Mouse (Mus musculus): ENCODE data around the gene Sh2b2. TPM values are rescaled to one million over a fixed set of nuclear protein-coding genes. Genes with fewer than 3 reads are reported as not detected.

Gene Sh2b2
- polyA plus RNA-seq, 1 experiment: 1.3 TPM

DNA sequence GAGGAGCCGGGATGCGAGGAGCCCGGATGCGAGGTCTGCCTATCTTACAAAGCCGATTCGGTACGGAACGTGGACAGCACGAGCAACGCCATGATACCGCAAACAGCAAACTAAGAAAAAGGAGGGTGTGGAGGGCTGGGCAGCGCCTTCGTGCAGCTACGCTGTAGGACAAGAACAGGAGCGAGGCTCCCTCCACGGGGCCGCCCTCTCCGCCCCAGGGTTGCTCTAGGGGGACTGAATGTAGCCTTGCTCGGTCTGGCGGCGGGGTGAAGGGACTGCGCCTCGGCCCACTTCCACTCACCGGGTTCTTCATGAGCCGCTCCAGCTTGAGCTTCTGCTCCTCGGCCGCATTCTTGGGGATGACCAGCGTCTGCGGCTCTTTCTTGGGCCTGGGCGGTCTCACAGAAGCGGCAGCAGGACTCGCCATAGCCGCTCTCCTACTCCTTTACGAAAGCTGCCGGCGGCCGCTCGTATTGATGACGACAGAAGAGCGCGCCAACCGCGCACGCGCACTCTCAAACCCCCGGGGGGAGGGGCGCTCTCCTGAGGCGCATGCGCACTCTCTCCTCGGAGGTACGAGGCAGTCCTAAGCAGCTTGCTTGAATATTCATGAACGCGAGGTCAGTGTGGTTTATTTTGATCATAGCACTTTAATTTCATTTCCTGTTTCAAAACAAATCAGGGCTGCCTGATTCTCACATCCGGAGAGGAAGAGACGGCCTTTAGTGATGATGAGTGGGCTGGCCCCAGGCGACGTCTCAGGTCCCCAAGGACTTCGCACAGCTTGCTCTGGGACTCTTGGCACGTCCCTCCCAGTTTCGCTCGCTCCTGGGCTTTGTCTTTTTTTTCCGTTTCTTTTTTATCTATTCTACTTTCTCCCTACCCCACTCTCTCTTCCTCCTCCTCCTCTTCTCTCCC, 47.6 kb downstream of the Sh2b2 start, which contains the start of gene Prkrip1:
Gene Prkrip1 (minus strand): TSS at position 490 of the 918 bp plus-strand sequence.
- Histone ChIP-seq H3K4me1 (ENCODE audit: control insufficient read depth, insufficient read depth, low read length) (no peaks in the 10 kb centered on the region), H3K27ac (ENCODE audit: insufficient read depth, low read length) (peak within 1 kb of the TSS; percentile 88), H3K4me3 (ENCODE audit: insufficient read depth, low read length) (peak within 1 kb of the TSS; percentile 90)
- no peak for TF ChIP-seq CTCF (IDR thresholded peaks at IDR 0.05; ENCODE audit: borderline replicate concordance, insufficient read depth, low read length)
- TF ChIP-seq POLR2A (IDR thresholded peaks at IDR 0.05; ENCODE audit: low read depth, low read length): peak; percentile 72

DNA sequence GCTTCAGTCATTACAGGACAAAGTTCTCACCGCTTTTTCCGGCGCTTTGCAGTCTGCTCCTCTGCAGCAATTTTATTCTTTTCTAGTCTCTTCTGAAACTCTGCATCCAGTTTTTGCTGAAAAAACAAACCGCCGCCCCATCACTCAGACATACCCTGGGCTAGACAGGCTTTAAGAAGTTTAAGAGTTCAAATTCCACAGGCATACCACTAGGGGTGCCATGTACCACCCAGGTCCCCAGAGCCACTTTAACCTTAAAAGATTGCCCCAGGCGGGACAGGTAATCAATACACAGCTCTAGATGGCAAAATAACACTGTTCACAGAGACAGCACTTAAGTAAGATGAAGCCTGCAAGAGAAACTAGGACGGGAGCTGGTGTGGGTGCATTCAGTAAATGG, 54.5 kb downstream of the Sh2b2 start:
- H3K4me3 ChIP-seq (ENCODE audit: insufficient read depth, low read length): no peak overlapping the region
- no peaks in the 10 kb centered on the region for H3K4me1 ChIP-seq (ENCODE audit: control insufficient read depth, insufficient read depth, low read length)
- H3K27ac ChIP-seq (ENCODE audit: insufficient read depth, low read length): no peak overlapping the region
- TF ChIP-seq POLR2A (IDR thresholded peaks at IDR 0.05; ENCODE audit: low read depth, low read length) (no peak), CTCF (IDR thresholded peaks at IDR 0.05; ENCODE audit: borderline replicate concordance, insufficient read depth, low read length) (no peak)

DNA sequence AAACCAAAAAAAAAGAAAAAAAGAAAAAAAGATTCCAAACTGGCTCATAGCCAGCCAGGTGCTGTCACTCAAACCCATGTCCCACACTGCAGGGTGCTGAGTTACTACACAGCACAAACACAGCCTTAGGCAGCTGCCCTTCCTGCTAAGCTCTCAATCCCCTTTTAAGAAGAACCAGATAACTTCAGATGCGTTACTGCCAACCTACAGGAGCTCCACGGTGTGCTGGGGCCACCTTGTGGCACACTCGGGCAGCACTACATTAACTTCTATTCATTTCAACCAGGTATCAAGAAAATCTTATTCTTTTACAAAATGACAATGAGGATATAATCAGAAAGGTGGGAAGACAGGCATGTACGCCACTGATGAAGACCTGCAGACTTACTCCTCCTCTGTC, 59.6 kb downstream of the Sh2b2 start:
- H3K4me1 ChIP-seq (ENCODE audit: control insufficient read depth, insufficient read depth, low read length): no peaks in the 10 kb centered on the region
- TF ChIP-seq POLR2A (IDR thresholded peaks at IDR 0.05; ENCODE audit: low read depth, low read length) (no peak), CTCF (IDR thresholded peaks at IDR 0.05; ENCODE audit: borderline replicate concordance, insufficient read depth, low read length) (peak; percentile 79; the same call in 1 of the 2 replicates)
- no peak overlapping the region for H3K27ac ChIP-seq (ENCODE audit: insufficient read depth, low read length)
- H3K4me3 ChIP-seq (ENCODE audit: insufficient read depth, low read length): no peak overlapping the region

GRCm38 (mm10) chr5:136183766-136184165, 62.6 kb downstream of the Sh2b2 start:
- TF ChIP-seq CTCF (IDR thresholded peaks at IDR 0.05; ENCODE audit: borderline replicate concordance, insufficient read depth, low read length) (no peak), POLR2A (IDR thresholded peaks at IDR 0.05; ENCODE audit: low read depth, low read length) (no peak)
- Histone ChIP-seq H3K4me3 (ENCODE audit: insufficient read depth, low read length) (no peak overlapping the region), H3K4me1 (ENCODE audit: control insufficient read depth, insufficient read depth, low read length) (no peaks in the 10 kb centered on the region), H3K27ac (ENCODE audit: insufficient read depth, low read length) (no peak overlapping the region)

DNA sequence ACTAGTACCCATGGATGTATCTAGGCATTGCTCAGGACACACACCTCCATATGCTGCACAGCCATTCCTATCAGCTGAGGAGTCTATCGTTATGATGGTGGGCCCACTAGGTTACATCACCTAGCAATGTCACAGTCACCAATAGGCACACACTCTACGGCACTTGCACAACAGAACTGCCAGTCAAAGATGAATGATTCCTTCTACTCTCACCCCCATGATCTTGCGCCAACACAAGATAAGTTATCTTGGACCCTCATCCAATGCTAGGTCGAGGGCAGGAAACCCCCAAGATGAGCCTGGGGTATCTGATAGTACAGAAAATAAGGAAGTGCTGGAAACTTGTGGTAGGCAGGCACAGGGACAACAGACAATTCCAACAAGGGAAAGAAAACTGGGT, 63.5 kb downstream of the Sh2b2 start:
- H3K4me3 ChIP-seq (ENCODE audit: insufficient read depth, low read length): no peak overlapping the region
- no peak overlapping the region for H3K27ac ChIP-seq (ENCODE audit: insufficient read depth, low read length)
- no peaks in the 10 kb centered on the region for H3K4me1 ChIP-seq (ENCODE audit: control insufficient read depth, insufficient read depth, low read length)
- TF ChIP-seq POLR2A (IDR thresholded peaks at IDR 0.05; ENCODE audit: low read depth, low read length): no peak
- TF ChIP-seq CTCF (IDR thresholded peaks at IDR 0.05; ENCODE audit: borderline replicate concordance, insufficient read depth, low read length): no peak

- Histone ChIP-seq H3K4me1 (ENCODE audit: control insufficient read depth, insufficient read depth, low read length) (no peaks in the 10 kb centered on the region), H3K4me3 (ENCODE audit: insufficient read depth, low read length) (no peak overlapping the region), H3K27ac (ENCODE audit: insufficient read depth, low read length) (no peak overlapping the region)
- no peak for TF ChIP-seq POLR2A (IDR thresholded peaks at IDR 0.05; ENCODE audit: low read depth, low read length)
- no peak for TF ChIP-seq CTCF (IDR thresholded peaks at IDR 0.05; ENCODE audit: borderline replicate concordance, insufficient read depth, low read length)
Observed at GRCm38 (mm10) chr5:136182049-136182448, 64.3 kb downstream of the Sh2b2 start.

DNA sequence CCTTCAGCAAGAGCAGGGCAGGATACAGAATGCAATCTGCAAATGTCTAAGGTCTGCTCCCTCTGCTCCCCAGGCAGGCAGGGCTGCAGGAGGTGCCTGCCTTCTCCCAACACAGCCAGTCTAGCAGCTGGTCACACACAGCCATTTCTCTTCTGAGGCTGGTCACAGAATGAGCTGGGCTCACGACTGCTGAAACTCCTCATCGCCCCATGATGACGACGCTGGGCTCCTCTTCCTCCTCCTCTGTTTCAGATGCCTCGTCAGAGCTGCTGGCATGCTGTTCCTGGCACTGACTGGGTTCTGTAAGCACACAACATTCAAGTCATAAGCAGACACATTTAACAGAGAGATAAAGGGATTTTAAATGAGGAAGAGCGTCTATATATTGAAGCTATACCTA, 65.2 kb downstream of the Sh2b2 start:
- no peak for TF ChIP-seq CTCF (IDR thresholded peaks at IDR 0.05; ENCODE audit: borderline replicate concordance, insufficient read depth, low read length)
- no peak for TF ChIP-seq POLR2A (IDR thresholded peaks at IDR 0.05; ENCODE audit: low read depth, low read length)
- no peak overlapping the region for H3K27ac ChIP-seq (ENCODE audit: insufficient read depth, low read length)
- H3K4me3 ChIP-seq (ENCODE audit: insufficient read depth, low read length): no peak overlapping the region

GRCm38 (mm10) chr5:136179594-136179993, 66.8 kb downstream of the Sh2b2 start:
- H3K4me1 ChIP-seq (ENCODE audit: control insufficient read depth, insufficient read depth, low read length): no peaks in the 10 kb centered on the region
- H3K27ac ChIP-seq (ENCODE audit: insufficient read depth, low read length): no peak overlapping the region
- H3K4me3 ChIP-seq (ENCODE audit: insufficient read depth, low read length): no peak overlapping the region
- TF ChIP-seq POLR2A (IDR thresholded peaks at IDR 0.05; ENCODE audit: low read depth, low read length): no peak

More for the DNA sequence above, 65.2 kb downstream of the Sh2b2 start:
- no peaks in the 10 kb centered on the region for H3K4me1 ChIP-seq (ENCODE audit: control insufficient read depth, insufficient read depth, low read length)

- no peak for TF ChIP-seq POLR2A (IDR thresholded peaks at IDR 0.05; ENCODE audit: low read depth, low read length)
- TF ChIP-seq CTCF (IDR thresholded peaks at IDR 0.05; ENCODE audit: borderline replicate concordance, insufficient read depth, low read length): no peak
- Histone ChIP-seq H3K4me3 (ENCODE audit: insufficient read depth, low read length) (no peak overlapping the region), H3K4me1 (ENCODE audit: control insufficient read depth, insufficient read depth, low read length) (peaks cover 6% of the 10 kb centered on the region), H3K27ac (ENCODE audit: insufficient read depth, low read length) (no peak overlapping the region)
Observed at GRCm38 (mm10) chr5:136173606-136174463, 72.5 kb downstream of the Sh2b2 start.
